Mouse (Mus musculus): Measurements from ENCODE around the gene Ap1s2.
A peak's percentile ranks its signal among the peaks of the same experiment; 100 is the strongest.

Ap1s2 gene

GRCm38 (mm10) chrX:163908337-163909250 lies at the start of gene Ap1s2:
Ap1s2 (plus strand) TSS chrX:163909017.
- DNase-seq (ENCODE audit: low spot score in 2 of 2), result peak; percentile 95

DNA sequence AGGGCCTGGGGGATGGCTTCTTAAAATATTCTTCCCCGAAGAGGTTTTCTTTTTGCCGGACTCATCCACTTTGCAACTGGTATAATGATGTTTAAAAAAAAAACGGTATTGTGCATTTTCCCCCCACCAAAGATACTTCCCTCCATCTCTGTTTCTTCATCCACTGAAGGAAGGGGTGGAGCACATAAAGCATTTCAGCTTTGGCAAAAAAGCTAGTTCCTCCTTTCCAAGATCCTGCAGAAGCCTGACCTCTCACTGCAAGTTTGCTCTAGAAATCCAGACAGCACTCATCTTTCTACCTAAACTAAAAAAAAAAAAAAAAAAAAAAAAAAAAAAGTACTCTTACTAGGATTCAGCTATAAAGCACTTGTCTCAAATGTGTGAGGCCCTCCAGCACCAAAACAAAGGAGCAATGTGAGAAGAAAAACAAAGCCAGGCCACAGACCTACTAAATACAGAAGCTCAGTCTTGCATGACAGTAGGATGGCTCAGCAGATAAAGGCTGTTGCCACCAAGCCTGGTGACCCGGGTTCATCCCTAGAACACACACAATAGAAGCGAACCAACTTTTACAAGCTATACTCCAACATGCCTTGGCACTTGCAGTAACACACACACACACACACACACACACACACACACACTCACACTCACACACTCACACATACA lies 41.0 kb upstream of the Ap1s2 start:
- no peak for DNase-seq (ENCODE audit: low spot score in 2 of 2)

- no peak for DNase-seq (ENCODE audit: low spot score in 2 of 2)
These were observed 40.0 kb upstream of the Ap1s2 start for GRCm38 (mm10) chrX:163868659-163869278.

- no peak for DNase-seq (ENCODE audit: low spot score in 2 of 2)
These were observed 32.9 kb upstream of the Ap1s2 start for GRCm38 (mm10) chrX:163875932-163876331.

- no peak for DNase-seq (ENCODE audit: low spot score in 2 of 2)
These were observed 32.2 kb upstream of the Ap1s2 start for GRCm38 (mm10) chrX:163876636-163877035.

DNA sequence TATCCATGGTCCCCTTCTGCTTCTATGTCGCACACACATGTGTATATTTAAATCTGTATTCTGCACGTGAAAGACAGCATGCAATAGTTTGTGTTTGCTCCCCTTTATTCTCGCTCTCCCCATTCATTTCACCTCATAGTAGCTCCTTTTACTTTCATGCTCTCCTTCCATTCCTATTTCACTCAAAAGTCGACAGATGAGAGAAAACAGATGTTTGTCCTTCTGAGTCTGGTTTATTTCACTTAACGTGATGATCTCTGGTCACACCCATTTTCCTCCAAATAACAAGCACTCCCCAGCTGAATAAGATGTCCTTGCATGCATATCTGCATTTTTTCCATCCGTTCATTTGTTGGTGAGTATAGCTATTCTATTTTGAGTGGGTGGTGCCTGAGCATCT lies 29.8 kb upstream of the Ap1s2 start:
- DNase-seq (ENCODE audit: low spot score in 2 of 2), result peak in 1 of 2 experiments; percentile 10

DNA sequence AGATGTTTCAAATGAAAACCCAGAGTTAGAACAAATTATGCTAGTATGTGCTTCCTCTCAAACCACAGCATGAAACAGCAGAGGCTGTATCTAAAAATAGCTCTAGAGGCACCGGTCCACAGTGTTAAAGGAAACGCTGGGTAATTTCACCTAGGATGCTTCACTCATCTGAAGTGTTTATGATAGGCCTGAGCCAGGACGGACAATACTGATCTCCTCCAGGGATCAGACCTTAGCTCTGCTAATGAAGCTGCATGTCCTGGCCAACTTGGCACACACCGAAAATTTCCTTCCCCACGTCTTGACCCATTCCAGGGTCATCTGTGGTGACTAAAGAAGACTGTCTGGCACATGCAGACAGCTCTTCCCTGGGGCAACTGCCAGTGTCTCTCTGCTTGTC lies 29.4 kb upstream of the Ap1s2 start:
- peak; percentile 12 to 25 for DNase-seq (ENCODE audit: low spot score in 2 of 2)

DNA sequence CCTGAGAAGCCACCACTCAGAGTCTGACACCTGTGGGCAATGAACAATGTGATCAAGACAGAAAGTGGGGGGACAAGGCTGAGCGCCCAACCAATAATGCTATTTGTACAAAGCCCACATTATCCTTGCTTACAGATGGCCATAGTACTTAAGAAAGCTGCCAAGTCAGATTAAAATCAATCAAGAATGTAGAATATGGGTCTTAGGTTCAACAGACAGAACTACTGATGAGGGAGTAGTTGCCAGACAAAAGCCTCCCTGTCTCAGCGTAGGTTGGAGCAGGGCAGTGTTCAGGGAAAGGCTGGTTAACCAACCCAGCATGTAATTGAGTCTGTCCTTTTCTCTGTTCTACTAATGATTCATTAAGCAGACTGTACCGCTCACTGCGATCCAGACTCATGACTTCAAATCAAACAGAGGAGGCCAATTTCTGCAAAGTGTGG lies 23.3 kb upstream of the Ap1s2 start:
- DNase-seq (ENCODE audit: low spot score in 2 of 2), result no peak

- no peak for DNase-seq (ENCODE audit: low spot score in 2 of 2)
These were observed 11.5 kb upstream of the Ap1s2 start for GRCm38 (mm10) chrX:163897354-163897753.

DNA sequence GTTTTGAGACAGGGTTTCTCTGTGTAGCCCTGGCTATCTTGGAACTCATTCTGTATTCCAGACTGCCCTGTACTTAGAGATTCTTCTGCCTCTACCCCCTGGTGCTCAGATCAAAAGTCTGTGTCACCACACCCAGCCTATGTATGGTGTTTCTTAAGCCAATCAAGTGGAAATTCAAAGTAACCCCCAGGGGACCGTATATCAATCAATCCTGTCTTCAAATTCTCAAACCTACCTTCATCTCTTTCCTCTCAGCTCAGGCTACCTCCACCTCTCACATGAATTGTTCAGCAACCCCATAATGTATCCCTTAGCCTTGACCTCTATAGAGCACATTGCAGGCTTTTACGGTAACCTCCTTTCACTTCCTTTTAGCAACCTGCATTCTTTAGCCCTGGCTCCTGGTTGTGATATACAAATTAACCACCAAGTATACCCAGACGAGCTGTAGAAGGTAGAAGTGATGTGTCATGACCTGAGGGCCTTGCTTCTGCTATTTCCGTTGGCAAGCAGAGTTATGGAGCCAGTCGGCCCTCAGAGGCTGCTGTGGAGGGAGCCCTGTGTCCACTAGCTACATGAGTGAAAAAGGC lies 9.3 kb upstream of the Ap1s2 start:
- no peak for DNase-seq (ENCODE audit: low spot score in 2 of 2)

DNA sequence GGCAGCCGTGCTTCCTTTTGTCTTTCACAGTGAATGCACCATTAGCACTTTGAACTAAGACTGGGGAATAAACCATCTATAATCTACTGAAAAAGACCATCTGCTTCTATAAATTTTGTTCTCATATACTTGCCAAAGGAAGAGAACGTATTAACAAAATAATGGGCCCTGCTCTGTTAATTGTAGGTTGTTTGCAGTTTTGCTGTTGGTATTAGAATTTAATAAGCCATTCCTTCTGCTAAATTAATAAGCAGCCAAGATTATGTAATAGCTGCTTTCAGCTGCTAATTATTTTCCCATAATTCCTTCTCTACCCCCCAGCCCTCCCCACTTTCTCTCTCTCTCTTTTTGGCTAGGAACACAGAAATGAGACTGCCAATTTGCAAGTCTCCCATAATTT lies 2.0 kb upstream of the Ap1s2 start:
- no peak for DNase-seq (ENCODE audit: low spot score in 2 of 2)

DNA sequence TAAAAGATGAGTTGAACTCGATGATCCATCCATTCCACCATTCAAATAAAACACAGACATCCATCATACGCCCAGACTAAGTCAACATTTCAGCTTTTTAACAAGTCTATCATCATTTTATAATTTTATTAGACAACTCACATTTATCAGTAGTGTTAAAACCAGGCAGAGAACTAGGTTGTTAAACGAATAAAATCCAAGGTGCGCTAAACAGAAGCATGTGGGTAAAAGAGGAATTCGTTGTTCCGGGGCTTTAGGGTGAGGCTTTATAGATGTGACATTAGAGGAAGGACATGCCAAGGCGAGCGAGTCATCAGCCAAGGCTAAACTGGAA lies 847 bp upstream of the Ap1s2 start:
- DNase-seq (ENCODE audit: low spot score in 2 of 2), result no peak

GRCm38 (mm10) chrX:163909381-163909780 lies 564 bp downstream of the Ap1s2 start:
- DNase-seq (ENCODE audit: low spot score in 2 of 2), result peak in 1 of 2 experiments; percentile 25

- DNase-seq (ENCODE audit: low spot score in 2 of 2), result no peak
These were observed 4.0 kb downstream of the Ap1s2 start for GRCm38 (mm10) chrX:163912791-163913190.

DNA sequence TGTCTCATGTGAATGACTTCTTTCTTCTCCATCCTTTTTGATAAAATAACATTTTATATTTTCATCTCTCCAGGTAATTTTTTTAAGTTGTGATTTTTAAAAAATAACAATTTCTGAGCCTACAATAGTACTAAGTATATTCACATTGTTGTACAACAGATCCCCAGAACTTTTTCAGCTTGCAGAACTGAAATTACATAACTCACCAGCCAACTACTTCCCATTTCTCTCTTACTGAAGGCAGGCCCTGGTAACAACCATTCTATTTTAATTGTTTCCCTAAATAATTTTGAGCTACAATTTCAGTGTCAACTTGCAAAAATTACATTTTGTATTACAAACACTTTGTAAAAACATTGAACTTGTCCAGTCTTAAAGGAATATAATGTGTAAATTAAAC lies 20.7 kb downstream of the Ap1s2 start:
- no peak for DNase-seq (ENCODE audit: low spot score in 2 of 2)

GRCm38 (mm10) chrX:163934731-163935130 lies 25.9 kb downstream of the Ap1s2 start:
- DNase-seq (ENCODE audit: low spot score in 2 of 2), result no peak

GRCm38 (mm10) chrX:163938587-163938986 lies 29.8 kb downstream of the Ap1s2 start:
- DNase-seq (ENCODE audit: low spot score in 2 of 2), result peak; percentile 47 to 58

DNA sequence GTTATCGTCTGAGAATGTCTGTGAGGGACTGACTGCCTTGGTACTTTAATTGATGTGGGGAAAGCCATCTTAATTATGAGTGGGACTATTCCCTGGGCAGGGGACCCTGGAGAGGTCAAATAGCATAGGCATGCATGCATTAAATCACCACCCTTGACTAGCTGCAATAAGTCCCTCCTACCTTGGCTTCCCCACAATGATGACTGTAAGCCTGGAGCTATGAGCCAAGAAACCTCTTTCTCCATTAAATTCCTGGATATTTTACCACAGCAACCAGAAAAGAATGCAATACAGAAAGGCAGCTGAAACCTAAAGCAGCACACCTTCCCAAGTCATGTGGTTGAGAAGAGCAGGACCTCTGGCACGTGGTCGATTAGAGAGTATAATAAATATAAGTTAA lies 35.6 kb downstream of the Ap1s2 start:
- DNase-seq (ENCODE audit: low spot score in 2 of 2), result no peak

GRCm38 (mm10) chrX:163951618-163952017 lies 42.8 kb downstream of the Ap1s2 start:
- DNase-seq (ENCODE audit: low spot score in 2 of 2), result no peak

GRCm38 (mm10) chrX:163957381-163957780 lies 48.6 kb downstream of the Ap1s2 start:
- no peak for DNase-seq (ENCODE audit: low spot score in 2 of 2)

GRCm38 (mm10) chrX:163957803-163958466 lies 49.1 kb downstream of the Ap1s2 start:
- DNase-seq (ENCODE audit: low spot score in 2 of 2), result peak; percentile 13 to 58

- peak; percentile 75 to 85 for DNase-seq (ENCODE audit: low spot score in 2 of 2)
These were observed 49.7 kb downstream of the Ap1s2 start, which contains the start of gene Zrsr2 for GRCm38 (mm10) chrX:163958467-163958875. Zrsr2 (minus strand) TSS chrX:163958661.

All from heart, adult 9 months (tissue).